Mouse (Mus musculus) spleen, postnatal 10 days (tissue): Measurements from ENCODE around the gene Cryga.
"Not testable (repeated sequence)": the region's sequence is repeated elsewhere in the genome, so short reads cannot be mapped to it uniquely, and the experiment has no call there.

Experiments used
- DNase-seq, 2 experiments: peaks; one replicate each; pipeline ENCODE4 v3.0.0; 2021 to 2022; ENCODE audit warnings: low spot score in 2 of 2

Gene Cryga

GRCm38 (mm10) chr1:65090370-65090769, 12.8 kb downstream of the Cryga start:
- DNase-seq = no peak

GRCm38 (mm10) chr1:65088567-65089356, 14.4 kb downstream of the Cryga start:
- no peak for DNase-seq

GRCm38 (mm10) chr1:65082188-65082587, 21.0 kb downstream of the Cryga start, which contains the start of gene Crygb:
Crygb (minus strand) TSS chr1:65082288.
- DNase-seq = no peak

GRCm38 (mm10) chr1:65075607-65076006, 27.6 kb downstream of the Cryga start:
- no peak for DNase-seq

- no peak for DNase-seq
These were observed 29.6 kb downstream of the Cryga start, which contains the start of gene Crygc for GRCm38 (mm10) chr1:65073589-65073988. Crygc (minus strand) TSS chr1:65073689.

GRCm38 (mm10) chr1:65067842-65068241, 35.3 kb downstream of the Cryga start:
- no peak for DNase-seq

- no peak for DNase-seq
These were observed 39.0 kb downstream of the Cryga start for GRCm38 (mm10) chr1:65064201-65064600.

- no peak for DNase-seq
These were observed 39.8 kb downstream of the Cryga start, which contains the start of gene Crygd for GRCm38 (mm10) chr1:65063352-65063751. Crygd (minus strand) TSS chr1:65063452.

GRCm38 (mm10) chr1:65052140-65052539, 51.0 kb downstream of the Cryga start:
- DNase-seq = no peak

GRCm38 (mm10) chr1:65051696-65052095, 51.5 kb downstream of the Cryga start:
- DNase-seq = no peak

- not testable (repeated sequence) for DNase-seq
These were observed 52.2 kb downstream of the Cryga start, which contains the start of gene Cryge for GRCm38 (mm10) chr1:65050952-65051351. Cryge (minus strand) TSS chr1:65051149.
